Mouse (Mus musculus) urinary bladder, postnatal 0 days (tissue): ENCODE results near the gene Gjb2. TPM values are rescaled to one million over a fixed set of nuclear protein-coding genes. Genes with fewer than 3 reads are reported as not detected.

Experiments
- polyA plus RNA-seq: library from polyadenylated mRNA; unstranded; fragments of >200 nt; fragmentation: Nextera tagmentation; extraction: Ambion mirVana; gene quantifications from 2 replicates; pipeline ENCODE4 v1.2.1, GENCODE M21; 2015

The Gjb2 gene
- polyA plus RNA-seq, result 4.6 and 6.7 TPM in 2 replicates

GRCm38 (mm10) chr14:57104106-57105023 is at the start of gene Gjb2:
Gene Gjb2, minus strand, starts transcription at chr14:57104702.

DNA sequence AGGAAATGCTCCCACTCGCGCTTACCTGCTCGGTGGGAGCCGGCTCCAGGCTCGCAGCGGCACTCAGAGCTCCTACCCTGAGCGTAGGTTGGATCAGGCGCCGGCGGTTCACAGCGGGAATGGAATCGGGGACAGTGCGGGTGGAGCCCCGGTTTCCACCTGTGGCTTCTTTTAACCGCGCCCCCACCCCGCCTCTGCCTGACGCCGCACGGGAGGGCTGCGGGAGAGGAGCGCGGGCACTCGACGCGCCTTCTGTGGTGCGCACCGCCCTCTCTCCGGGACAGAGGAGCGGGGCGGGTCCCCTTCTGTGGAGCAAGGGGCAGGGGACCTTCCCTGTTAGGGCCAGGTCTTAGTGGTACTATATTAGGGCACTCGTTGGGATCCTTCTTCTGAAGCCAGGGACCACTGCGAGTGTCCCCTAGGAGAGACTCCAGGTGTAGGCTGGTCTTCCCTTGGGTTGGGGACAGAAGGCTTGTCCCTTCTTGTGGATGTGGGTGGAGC is 28.7 kb upstream of the Gjb2 start, which contains the start of gene Gjb6:
Gene Gjb6 (minus strand): TSS at position 451 of the 501 bp plus-strand sequence.

GRCm38 (mm10) chr14:57115823-57116544 is 11.5 kb upstream of the Gjb2 start, which contains the start of gene Gm4491:
Gene Gm4491, minus strand, starts transcription at chr14:57115883.

DNA sequence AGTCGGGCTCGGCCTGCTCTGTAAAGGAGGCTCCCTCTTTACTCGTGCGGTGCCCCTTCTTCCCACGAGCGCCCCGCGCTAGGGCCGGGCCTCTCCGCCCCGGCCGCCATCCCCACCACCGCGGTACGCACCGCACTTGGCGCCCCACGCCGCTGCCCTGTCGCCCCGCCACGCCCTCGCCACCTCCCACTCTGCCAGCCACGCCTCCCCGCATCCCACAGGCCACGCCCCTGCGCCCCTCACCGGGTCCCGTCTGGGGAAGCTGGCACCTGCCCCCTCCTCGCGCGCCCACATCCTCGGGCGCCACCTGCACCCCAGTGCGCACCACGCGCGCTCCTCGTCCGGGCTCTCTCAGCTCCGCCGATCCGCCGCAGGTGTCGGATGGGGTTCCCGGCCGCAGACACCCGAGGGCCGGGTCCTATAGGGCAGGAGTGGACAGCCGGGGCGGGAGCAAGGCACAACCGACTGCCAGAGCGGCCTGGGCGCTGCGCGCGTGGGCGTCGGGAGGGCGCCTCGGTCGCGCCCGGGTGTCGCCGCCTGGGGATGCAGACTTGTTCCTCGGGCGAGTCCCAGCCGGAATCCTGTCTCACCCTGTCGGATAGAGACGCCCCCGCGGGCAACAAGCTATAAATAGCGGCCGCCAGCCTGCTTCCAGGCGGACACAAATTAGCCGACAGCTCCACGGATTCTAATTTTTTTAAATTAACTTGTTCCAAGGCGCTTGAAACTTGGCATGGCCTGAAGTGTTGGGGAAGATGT is 46.8 kb downstream of the Gjb2 start, which contains the start of gene Gja3:
Gene Gja3 (minus strand): TSS at position 538 of the 759 bp plus-strand sequence.

Other genes with a start within 250 kb of the Gjb2 start
- gene Zmym2, start 218.0 kb downstream of the Gjb2 start, polyA plus RNA-seq, result 12.2 and 17.2 TPM in 2 replicates
- gene Gja3, start 46.6 kb downstream of the Gjb2 start, polyA plus RNA-seq, result 0.06 and 0.07 TPM in 2 replicates
- 0.10 TPM in 1 of 2 replicates, not detected in the other for gene Gm4491, start 11.2 kb upstream of the Gjb2 start, polyA plus RNA-seq
- gene Gjb6, start 28.9 kb upstream of the Gjb2 start, polyA plus RNA-seq, result 34.7 and 36.1 TPM in 2 replicates